Mouse (Mus musculus) spleen, adult 2 months (tissue): ENCODE measurements around the gene Gm609. TPM values are rescaled to one million over a fixed set of nuclear protein-coding genes. Genes with fewer than 3 reads are reported as not detected.

Experiments
- DNase-seq, 2 experiments: peaks; one replicate each; pipeline versions ENCODE4 v3.0.0 to v3.0.0-alpha.2; 2012 to 2021; ENCODE audit warnings: low spot score in 2 of 2, low read depth in 1 of 2
- H3K27ac ChIP-seq: fragments of 200-500 bp; 2 replicates; pipeline ENCODE4 v1.5.1; 2012; ENCODE audit warnings: low read length, inconsistent platforms; ENCODE audit not compliant: insufficient read depth
- H3K27me3 ChIP-seq: fragments of 200-500 bp; 2 replicates; pipeline ENCODE4 v1.6.1; 2012; ENCODE audit warnings: mild to moderate bottlenecking, moderate library complexity, low read length, inconsistent platforms; ENCODE audit not compliant: control insufficient read depth, insufficient read depth
- H3K36me3 ChIP-seq: fragments of 200-500 bp; 2 replicates; pipeline ENCODE4 v1.6.1; 2012; ENCODE audit warnings: mild to moderate bottlenecking, low read length, inconsistent platforms; ENCODE audit not compliant: control insufficient read depth, insufficient read depth
- H3K4me1 ChIP-seq: fragments of 200-500 bp; 2 replicates; pipeline ENCODE4 v1.6.1; 2011; ENCODE audit warnings: inconsistent platforms; ENCODE audit not compliant: control insufficient read depth, insufficient read depth, insufficient read length
- H3K4me3 ChIP-seq: fragments of 200-500 bp; 2 replicates; pipeline ENCODE4 v1.5.1; 2011; ENCODE audit warnings: mild to moderate bottlenecking, inconsistent platforms; ENCODE audit not compliant: insufficient read depth, insufficient read length; ENCODE audit errors: extremely low read depth
- CTCF ChIP-seq: fragments of 200-500 bp; IDR thresholded peaks from 2 replicates; pipeline ENCODE4 v1.5.1; 2011; ENCODE audit warnings: mild to moderate bottlenecking, inconsistent platforms; ENCODE audit not compliant: insufficient read depth, insufficient read length, insufficient replicate concordance; ENCODE audit errors: extremely low read depth
- POLR2A ChIP-seq: fragments of 200-500 bp; IDR thresholded peaks from 2 replicates; pipeline ENCODE4 v1.6.1; 2011; ENCODE audit warnings: low read depth, low read length, inconsistent platforms
- WGBS: fragments of 180-500 bp; shearing (Covaris S2); methylation state at CpG from one replicate; pipeline ENCODE4 v1.1.7; 2018; 5-methylcytosine and 5-hydroxymethylcytosine counted together
- polyA plus RNA-seq: library from polyadenylated mRNA; depleted of rRNA; stranded (reverse); fragments of >200 nt; gene quantifications from 2 replicates; pipeline ENCODE4 v1.2.3, GENCODE M21; 2012

Gene Gm609
- polyA plus RNA-seq, 1 experiment, result not detected

DNA sequence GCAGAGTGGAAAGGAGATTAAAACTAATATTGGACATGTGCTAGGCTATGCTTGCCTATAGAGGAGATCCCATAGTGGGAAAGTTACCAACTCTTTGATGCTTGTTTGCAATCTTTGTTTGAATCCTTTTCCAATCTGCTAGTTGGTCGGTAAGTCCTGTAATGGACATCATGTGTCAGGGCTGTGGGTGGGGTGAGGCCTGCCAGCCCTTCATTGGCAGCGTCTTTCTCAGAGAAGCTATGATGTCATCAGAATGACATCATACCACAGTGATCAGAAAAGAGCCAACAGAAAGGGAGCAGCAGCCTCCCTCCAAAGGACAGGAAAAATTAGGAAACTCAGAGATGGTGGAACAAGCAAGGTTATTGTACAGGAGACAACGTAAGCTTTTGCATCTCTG is 93.4 kb downstream of the Gm609 start:
- Histone ChIP-seq H3K27ac (no peak overlapping the region), H3K4me3 (no peak overlapping the region), H3K4me1 (no peaks in the 10 kb centered on the region; the same call in 1 of the 2 replicates), H3K27me3 (no peaks in the 10 kb centered on the region), H3K36me3 (peaks cover 19% of the 10 kb centered on the region)
- no peak for DNase-seq
- no peak for TF ChIP-seq POLR2A
- 86% methylated on average over 3 of the region's 3 CpGs for WGBS

DNA sequence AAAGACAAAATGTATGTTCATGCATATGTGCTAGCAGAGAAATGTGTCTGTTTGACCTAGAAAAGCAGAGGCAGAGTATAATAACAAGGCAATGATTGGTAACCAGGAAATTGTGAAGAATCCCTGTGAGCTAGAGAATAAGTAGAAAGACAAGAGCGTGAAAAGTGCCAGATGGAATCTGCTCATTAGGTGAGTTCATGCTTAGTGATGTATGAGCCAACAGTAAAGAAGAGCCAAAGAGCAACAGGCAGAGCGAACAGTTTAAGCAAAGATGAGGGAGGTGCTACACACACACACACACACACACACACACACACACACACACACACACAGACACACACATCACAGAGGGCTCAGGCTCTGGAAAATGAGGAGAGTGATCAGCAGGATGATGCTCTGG is 95.3 kb downstream of the Gm609 start:
- no peaks in the 10 kb centered on the region; the same call in 1 of the 2 replicates for H3K4me1 ChIP-seq
- no peak overlapping the region for H3K27ac ChIP-seq
- peaks cover 25% of the 10 kb centered on the region for H3K36me3 ChIP-seq
- no peak overlapping the region for H3K4me3 ChIP-seq
- WGBS, result 93% methylated on average over 2 of the region's 2 CpGs
- TF ChIP-seq POLR2A (no peak), CTCF (no peak)
- no peak for DNase-seq
- no peaks in the 10 kb centered on the region for H3K27me3 ChIP-seq

DNA sequence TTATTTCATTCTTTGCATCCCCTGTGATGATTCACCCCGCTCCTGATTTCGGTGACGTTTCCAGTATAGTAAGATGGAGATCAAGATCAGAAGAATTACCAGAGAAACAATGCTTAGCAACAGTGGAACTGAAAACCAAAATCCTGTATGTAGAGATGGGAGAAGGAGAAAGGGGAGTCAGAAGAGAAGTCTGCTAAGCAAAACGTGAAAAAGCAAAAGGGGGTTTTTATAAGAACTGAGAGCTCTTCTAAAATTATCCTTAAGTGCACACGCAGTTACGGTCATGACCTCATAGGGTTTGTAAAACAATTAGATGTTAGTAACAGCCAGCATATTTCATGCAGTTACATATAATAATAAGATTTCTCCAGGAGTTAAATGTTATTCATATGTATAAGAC is 100.5 kb downstream of the Gm609 start:
- no peaks in the 10 kb centered on the region for H3K27me3 ChIP-seq
- H3K4me1 ChIP-seq, result peaks cover 9% of the 10 kb centered on the region
- no peak for DNase-seq
- 67% methylated on average over 6 of the region's 6 CpGs for WGBS
- TF ChIP-seq POLR2A, result no peak
- TF ChIP-seq CTCF, result no peak
- peaks cover 23% of the 10 kb centered on the region for H3K36me3 ChIP-seq
- no peak overlapping the region for H3K4me3 ChIP-seq
- H3K27ac ChIP-seq, result no peak overlapping the region

DNA sequence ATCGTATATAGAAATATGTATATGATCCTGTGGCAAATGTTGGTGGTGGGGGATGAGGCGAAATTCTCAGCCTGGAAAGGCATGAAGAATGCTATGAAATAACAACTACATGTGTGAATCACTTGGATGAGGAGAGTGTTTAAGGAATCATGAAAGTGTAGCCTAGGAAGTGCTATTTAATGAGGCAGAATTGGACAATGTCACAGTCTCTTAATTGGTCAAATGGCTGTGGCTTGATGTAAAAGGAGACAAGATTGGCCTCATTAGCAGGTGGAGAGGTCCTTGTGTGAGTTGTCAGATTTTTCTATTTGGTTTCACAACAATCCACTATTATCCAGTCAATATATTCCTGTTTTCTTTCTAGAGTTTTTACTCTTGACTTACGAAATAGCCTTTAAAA is 101.1 kb downstream of the Gm609 start:
- TF ChIP-seq POLR2A (no peak), CTCF (no peak)

DNA sequence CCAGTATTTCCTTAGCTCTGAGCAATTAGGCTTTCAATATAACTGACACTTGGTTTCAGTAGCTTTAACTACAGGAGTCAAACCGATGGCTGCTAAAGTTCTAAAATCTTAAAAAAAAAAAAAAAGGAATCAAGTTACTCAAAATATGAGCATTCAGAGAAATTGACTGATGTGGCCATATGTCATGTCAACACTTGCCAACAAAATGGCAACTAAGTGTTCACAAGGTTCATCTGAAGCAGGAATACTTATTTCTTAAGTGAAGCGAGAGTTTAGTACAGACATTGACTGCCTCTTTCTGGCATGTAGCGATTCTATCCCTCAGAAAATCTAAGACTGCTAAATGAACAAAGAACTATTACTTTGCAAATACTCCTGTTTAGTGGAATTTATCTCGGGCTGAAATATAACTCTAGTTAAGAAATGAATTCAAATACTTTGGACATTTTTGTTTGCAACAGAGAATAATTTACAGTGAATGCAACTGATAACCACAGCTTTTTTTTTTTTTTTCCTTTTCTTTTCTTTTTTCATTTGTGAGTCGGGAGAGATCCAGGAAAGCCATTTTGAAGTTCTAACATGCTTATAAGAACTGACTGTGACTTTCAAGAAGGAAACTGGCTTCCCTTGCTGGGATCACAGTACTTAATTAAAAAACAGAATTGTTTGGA is 102.3 kb downstream of the Gm609 start:
- WGBS, result 80% methylated on average over 5 of the region's 5 CpGs
- H3K27ac ChIP-seq, result peak overlapping the region; percentile 22; the same call in 1 of the 2 replicates
- no peak overlapping the region for H3K4me3 ChIP-seq
- H3K4me1 ChIP-seq, result peaks cover 9% of the 10 kb centered on the region
- peaks cover 13% of the 10 kb centered on the region for H3K36me3 ChIP-seq
- DNase-seq, result no peak
- no peaks in the 10 kb centered on the region for H3K27me3 ChIP-seq
- TF ChIP-seq POLR2A (no peak), CTCF (no peak)

More for the DNA sequence above, 101.1 kb downstream of the Gm609 start:
- H3K36me3 ChIP-seq, result peaks cover 21% of the 10 kb centered on the region
- no peak overlapping the region for H3K4me3 ChIP-seq
- no peaks in the 10 kb centered on the region for H3K27me3 ChIP-seq
- 95% methylated on average over 3 of the region's 3 CpGs for WGBS
- peaks cover 9% of the 10 kb centered on the region for H3K4me1 ChIP-seq
- DNase-seq, result no peak
- H3K27ac ChIP-seq, result no peak overlapping the region

DNA sequence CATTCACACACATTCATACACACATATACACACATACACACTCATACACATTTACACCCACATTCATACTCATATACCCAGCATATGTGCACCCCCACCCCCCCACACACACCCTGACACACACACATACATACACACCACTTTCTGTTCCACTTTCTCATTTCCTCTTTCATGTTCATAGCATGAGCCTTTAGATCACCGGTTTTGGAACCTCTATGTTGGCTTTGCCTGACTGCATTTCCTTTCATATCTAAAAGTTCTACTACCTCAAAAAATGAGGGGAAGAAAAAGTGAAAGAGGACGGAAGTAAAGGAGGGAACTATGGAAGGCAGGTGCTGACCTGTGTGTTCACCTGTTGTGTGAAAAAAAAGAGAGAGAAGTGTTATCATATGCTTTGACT is 102.9 kb downstream of the Gm609 start:
- Histone ChIP-seq H3K4me3 (no peak overlapping the region), H3K27ac (peak overlapping the region; percentile 57; the same call in 1 of the 2 replicates), H3K4me1 (peaks cover 9% of the 10 kb centered on the region), H3K36me3 (peaks cover 14% of the 10 kb centered on the region), H3K27me3 (no peaks in the 10 kb centered on the region)
- DNase-seq, result peak; percentile 40 to 82
- no peak for TF ChIP-seq POLR2A
- no peak for TF ChIP-seq CTCF
- WGBS, result 7% methylated on average over 2 of the region's 2 CpGs

DNA sequence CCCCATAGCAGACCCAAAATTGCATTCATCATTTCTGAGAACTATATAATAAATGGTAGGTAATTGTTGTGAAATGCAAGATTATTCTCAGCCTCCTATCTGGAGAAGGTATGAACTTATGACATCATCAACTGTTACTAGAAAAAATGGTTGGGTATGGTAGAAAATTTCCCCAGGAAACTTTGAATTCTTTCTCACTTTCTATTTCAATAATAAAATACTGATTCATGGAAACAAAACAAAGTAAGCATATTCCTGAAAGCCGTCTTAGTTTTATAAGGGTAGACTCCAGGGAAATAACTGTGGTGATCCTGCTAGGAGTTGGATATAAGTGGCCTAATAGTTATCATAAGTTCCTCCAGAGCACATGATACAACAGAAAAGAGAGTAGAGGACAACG is 103.7 kb downstream of the Gm609 start:
- DNase-seq, result no peak
- peaks cover 9% of the 10 kb centered on the region for H3K4me1 ChIP-seq
- peak overlapping the region; percentile 57; the same call in 1 of the 2 replicates for H3K27ac ChIP-seq
- WGBS, result 71% methylated on average over 2 of the region's 2 CpGs
- H3K4me3 ChIP-seq, result no peak overlapping the region
- no peaks in the 10 kb centered on the region for H3K27me3 ChIP-seq
- TF ChIP-seq POLR2A (no peak), CTCF (no peak)
- peaks cover 13% of the 10 kb centered on the region for H3K36me3 ChIP-seq
